Mouse (Mus musculus) layer of hippocampus, adult 9-10 months (tissue): ENCODE results near the gene Qrich2.
"Not testable (repeated sequence)": the region's sequence is repeated elsewhere in the genome, so short reads cannot be mapped to it uniquely, and the experiment has no call there.

Experiments
- DNase-seq: peaks from one replicate; pipeline ENCODE4 v3.0.0; 2022; ENCODE audit warnings: low spot score

The Qrich2 gene

GRCm38 (mm10) chr11:116466141-116466540 is at the start of gene Qrich2:
Qrich2 (minus strand) TSS chr11:116466241.
- DNase-seq = no peak

- no peak for DNase-seq
These were observed 49.4 kb upstream of the Qrich2 start for GRCm38 (mm10) chr11:116515330-116516020.

GRCm38 (mm10) chr11:116513531-116514038 is 47.5 kb upstream of the Qrich2 start:
- no peak for DNase-seq

GRCm38 (mm10) chr11:116512987-116513386 is 46.9 kb upstream of the Qrich2 start:
- no peak for DNase-seq

DNA sequence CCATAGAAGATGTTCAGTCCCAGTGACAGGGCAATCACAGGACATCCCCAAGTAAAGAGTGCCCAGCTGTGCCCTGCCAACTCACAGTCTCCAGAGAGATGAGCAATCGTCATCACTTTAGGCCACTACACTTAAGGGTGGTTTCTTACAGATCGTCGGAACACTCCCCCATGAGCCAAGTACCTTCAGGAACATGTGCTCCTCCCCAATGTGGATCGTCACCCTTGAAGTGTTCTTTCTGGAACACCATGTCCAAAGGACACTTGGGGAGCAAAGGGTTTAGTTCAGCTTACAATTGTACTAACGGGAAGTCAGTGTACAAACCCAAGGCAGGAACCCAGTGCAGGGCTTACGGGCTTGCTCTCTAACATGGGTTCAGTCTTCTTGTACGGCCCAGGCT is 46.1 kb upstream of the Qrich2 start:
- no peak for DNase-seq

DNA sequence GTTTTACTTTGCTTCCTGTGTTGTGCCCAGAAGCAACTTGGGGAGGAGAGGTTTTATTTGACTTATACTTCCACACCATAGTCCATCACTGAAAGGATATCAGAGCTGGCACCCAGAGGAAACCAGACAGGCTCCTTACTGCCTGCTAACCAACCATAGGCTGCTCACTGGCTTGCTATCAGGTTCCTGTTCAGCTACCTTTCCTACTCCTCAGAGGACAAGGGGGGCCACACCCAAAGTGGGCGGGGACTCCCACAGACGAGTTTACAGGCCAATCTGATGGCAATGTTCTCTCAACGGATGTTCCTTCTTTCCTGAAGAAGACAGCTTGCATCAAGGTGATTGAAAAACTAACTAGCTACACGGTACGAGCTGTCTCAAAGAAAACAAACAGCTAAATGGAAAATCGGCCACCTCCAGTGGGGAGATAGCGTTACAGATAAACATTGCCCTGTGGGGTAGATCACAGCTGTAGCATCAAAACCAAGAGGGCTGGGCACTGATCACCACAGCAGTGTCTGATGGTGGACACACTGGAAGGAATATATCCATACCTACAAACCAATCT is 45.3 kb upstream of the Qrich2 start:
- no peak for DNase-seq

DNA sequence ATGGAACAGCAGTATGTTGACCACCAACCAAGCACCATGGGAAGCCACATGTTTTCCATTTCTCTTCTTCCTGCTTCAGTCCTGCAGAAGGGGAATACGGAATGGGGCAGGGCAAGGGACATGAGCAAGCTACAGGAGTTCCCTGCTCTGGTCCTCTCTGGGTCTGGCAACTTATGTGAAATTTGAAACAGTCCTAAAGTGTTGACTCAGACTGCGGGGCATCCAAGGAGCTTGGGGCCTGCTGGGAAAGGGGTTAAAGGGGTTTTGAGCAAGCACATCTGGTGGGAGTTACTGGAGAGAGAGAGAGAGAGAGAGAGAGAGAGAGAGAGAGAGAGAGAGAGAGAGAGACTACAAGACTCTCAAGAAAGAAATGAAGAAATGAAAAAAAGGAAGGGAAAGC is 42.6 kb upstream of the Qrich2 start:
- no peak for DNase-seq

GRCm38 (mm10) chr11:116506151-116506875 is 40.3 kb upstream of the Qrich2 start:
- no peak for DNase-seq

DNA sequence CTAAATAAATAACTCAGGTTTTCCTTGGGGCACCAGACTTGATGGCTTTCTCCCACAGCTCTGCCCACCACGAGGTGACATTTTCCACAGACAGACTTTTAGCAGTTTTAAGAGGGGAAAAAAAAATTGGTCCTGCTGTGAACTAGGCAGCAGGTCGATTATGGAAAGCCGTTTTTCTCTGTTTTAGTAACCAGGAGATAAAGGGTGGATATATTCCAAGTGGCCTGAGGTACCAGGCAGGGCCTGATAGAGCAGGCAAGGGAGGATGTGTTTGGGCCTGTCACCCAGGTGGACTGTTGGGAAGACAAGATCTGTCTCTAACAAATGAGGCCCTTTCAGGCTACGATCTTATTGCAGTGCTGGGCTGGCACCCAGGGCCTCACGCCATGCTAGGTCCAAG is 39.5 kb upstream of the Qrich2 start:
- no peak for DNase-seq

DNA sequence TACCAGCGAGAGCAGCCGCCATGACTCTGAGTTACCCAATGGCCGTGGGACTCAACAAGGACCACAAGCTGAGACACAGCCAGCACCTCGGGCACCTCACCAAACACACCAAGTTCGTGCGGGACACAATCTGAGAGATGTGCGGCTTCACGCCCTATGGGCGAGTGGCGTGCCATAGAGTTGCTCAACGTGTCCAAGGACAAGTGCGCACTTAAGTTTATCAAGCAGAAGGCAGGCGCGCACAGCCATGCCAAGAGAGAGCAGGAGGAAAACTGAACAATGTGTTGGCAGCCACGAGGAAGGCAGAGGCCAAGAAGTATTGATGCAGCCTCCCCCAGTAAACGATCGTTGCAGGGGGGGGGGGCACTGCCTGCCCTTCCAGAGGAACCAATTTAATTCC is 38.5 kb upstream of the Qrich2 start:
- no peak for DNase-seq

GRCm38 (mm10) chr11:116501005-116501746 is 35.1 kb upstream of the Qrich2 start:
- no peak for DNase-seq

DNA sequence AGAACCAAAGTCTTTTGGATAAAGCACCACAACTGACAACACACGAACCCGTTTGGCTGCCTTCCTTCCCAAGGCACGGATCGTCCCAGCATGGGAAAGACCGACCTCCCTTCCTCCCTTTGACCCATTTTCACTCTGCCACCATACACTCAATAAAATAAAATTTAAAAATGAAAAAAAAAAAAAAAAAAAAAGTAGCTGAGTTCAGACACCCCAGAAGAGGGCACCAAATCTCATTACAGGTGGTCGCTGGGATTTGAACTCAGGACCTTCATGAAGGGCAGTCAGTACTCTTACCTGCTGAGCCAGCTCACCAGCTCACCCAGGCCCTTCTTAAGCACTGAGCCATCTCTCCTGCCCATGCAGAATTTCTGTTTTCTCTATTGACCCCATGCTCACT is 33.0 kb upstream of the Qrich2 start:
- no peak for DNase-seq

GRCm38 (mm10) chr11:116498596-116498995 is 32.6 kb upstream of the Qrich2 start:
- no peak for DNase-seq

DNA sequence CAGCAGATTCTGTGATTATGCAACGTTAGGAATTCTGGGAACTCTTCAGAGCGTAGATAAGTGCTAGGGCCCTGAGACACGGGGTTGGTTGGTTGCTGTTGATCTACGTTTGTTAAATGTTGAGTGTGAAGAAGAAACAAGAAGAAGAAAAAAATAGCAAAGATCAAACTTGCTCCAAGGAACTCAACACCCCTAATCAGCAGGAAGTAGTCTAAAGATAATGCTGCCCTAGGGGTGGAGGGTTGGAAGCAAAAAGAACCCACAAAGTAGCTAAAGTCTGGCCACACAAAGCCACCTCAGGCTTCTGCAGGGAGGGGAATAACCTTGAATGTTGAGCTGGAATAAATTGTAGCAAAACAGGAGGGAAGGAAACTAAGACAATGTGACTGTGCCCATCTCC is 31.3 kb upstream of the Qrich2 start:
- no peak for DNase-seq

DNA sequence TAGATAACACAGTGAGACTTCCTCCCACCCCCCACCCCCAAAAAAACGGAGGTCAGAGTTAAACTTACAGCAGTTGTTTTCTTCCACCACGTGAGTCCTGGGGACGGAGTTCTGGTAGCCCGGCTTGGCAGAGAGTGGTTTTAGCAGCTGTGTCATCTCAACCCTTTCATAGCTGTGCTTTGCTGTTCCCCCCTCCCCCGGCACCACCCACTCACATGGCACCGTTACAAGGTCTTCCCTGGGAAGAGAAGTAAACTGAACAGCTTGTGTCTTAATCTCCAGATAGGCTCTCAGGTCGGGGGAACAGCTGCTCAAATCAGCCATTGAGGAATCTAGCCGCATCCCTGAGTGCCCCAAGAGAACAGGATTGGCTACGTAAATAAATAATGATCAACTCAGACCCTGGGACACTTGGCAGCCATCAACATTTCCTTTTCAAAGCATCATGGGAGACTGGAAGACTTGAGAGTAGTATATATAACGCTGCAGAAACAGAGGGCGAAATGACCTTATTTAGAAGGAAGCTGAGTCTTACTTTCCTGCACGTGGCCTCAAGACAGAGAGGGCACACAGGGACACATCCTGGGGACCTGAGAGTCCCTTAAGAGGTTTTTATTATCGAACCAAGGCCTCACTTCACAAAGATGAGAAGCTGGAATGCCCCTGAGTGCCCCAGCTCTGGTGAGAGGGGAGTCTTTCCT is 28.6 kb upstream of the Qrich2 start:
- no peak for DNase-seq

GRCm38 (mm10) chr11:116493795-116494252 is 27.8 kb upstream of the Qrich2 start, which contains the start of gene Prpsap1:
Prpsap1 (minus strand) TSS chr11:116494202.
- DNase-seq = no peak

GRCm38 (mm10) chr11:116493191-116493590 is 27.1 kb upstream of the Qrich2 start:
- no peak for DNase-seq

DNA sequence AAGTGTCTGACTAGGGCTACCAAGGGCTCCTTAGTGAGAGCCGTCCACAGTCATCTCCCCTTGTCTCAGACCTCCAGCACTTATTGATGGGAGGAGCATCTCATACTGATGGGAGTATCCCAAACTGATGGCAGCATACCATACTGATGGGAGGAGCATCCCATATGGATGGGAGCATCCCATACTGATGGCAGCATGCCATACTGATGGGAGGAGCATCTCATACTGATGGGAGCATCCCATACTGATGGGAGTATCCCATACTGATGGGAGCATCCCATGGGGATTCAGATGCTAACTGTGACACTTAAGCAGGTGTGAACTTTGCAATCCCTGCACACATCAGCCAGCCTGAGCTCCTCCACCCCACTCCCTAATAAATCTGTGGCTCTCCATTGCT is 26.5 kb upstream of the Qrich2 start:
- DNase-seq = not testable (repeated sequence)

- no peak for DNase-seq
These were observed 25.3 kb upstream of the Qrich2 start for GRCm38 (mm10) chr11:116491338-116491737.

- peak; percentile 76 for DNase-seq
These were observed 24.4 kb upstream of the Qrich2 start for GRCm38 (mm10) chr11:116490232-116491107.
